Mouse (Mus musculus): ENCODE measurements around the gene Ift122.

Ift122 gene

DNA sequence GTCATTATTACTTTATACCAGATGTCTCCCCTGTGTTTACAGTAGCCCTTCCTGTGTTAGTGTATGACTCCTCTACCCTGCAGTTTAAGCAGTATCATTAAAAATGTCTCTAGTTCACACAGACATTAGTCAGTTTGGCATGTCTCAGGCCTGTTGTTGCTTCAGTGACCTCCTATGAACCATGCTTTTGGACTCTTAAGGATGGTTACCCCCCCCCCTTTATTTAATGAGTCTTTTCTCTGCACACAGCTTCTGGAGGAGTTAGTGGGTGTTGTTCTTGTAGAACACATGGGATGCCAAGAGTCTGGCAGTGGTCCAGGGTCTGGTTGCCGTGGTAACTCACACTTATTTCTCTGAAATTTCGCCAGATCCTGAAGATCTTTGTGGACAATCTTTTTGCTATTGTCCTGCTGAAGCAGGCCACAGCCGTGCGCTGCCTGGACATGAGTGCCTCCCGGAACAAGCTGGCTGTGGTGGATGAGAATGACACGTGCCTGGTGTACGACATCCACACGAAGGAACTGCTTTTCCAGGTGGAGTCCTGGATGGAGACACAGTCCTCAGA lies 38.3 kb downstream of the Ift122 start:
- DNase-seq (ENCODE audit: low read depth, low spot score), result no peak

- DNase-seq (ENCODE audit: low read depth, low spot score), result no peak
Observed at GRCm38 (mm10) chr6:115892363-115892762, 39.1 kb downstream of the Ift122 start.

GRCm38 (mm10) chr6:115896346-115896745 lies 43.1 kb downstream of the Ift122 start:
- DNase-seq (ENCODE audit: low read depth, low spot score), result no peak

GRCm38 (mm10) chr6:115897117-115897516 lies 43.8 kb downstream of the Ift122 start:
- DNase-seq (ENCODE audit: low read depth, low spot score), result no peak

DNA sequence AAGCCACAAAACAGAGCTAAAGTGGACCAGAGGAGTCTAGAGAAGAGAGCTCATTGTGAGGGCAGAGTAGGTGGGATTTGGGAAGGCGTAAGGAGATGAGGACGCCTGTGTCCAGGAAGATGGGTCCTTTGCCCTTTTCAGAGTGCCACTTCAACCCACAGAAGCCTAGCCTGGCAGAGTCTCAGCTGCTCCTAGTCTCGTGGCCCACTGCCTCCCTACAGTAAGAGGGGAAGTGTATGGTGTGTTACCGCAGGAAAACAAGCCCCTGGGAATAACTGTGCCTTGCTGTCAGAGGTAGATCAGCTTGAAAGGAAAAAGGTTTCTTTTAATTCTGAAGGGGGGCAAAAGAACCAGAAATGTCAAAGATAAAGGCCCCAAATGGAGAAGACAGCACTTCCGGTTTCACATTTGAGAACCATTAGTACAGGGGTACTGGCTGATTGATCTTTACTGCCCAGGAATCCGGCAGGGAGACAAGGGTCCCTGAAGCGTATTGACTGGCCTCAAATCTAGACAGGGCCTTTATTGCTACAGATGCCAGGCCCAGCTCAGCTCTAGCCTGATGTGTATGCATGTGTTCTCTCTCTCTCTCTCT lies 44.8 kb downstream of the Ift122 start:
- DNase-seq (ENCODE audit: low read depth, low spot score), result no peak

GRCm38 (mm10) chr6:115901062-115901461 lies 47.8 kb downstream of the Ift122 start:
- peak; percentile 48 for DNase-seq (ENCODE audit: low read depth, low spot score)

DNA sequence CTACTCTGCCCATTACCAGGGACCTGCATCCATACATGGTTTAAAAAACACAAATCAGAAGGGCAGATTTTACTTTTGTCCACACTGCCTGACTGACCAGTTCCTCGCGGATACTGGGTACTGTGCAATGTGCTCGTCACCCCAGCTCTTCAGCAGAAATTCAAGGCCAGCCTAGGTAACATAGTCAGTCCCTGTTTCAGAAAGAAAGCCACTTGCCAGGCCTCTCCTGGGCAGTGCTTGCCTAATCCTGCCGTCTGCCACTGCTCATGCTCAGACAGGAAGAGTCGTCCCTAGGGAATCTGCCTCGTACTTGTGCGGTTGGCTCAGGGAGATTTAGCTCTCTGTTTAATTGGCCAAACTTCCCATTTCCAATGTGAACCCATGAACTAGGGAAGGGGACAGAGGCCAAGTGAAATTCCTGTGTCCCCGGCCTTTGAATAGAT lies 48.2 kb downstream of the Ift122 start:
- DNase-seq (ENCODE audit: low read depth, low spot score), result no peak

DNA sequence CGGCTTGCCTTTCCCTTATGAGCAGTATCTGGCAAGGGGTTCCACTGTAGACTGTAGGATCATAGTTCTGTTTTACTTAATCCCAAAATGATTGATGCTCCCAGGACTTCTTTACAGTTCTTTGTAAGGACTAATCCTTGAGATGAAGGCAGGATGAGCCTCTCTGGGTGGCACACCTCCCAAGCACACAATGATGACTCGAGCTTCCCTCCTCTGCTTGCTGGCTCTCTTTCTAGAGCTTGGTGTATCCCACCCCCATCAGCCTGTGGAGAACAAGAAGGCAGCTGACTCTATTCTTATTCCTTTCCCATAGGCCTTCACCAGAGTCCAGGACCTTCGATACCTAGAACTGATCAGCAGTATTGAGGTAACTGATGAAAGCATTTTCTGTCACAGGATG lies 49.3 kb downstream of the Ift122 start:
- no peak for DNase-seq (ENCODE audit: low read depth, low spot score)

DNA sequence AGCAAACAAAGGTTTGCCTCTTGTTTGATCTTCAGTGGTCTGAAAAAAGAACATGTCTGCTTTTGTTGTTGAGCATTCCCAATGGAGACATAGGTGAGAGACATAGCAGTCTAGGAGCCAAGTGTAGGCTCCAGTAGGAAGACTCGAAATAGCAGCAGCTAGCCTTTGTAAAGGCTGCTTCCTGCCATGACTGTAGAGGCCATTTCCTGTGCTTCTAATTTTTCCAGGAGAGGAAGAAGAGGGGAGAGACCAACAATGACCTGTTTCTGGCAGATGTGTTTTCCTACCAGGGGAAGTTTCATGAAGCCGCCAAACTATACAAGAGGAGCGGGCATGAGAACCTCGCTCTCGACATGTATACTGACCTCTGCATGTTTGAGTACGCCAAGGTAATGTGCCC lies 52.3 kb downstream of the Ift122 start:
- no peak for DNase-seq (ENCODE audit: low read depth, low spot score)

DNA sequence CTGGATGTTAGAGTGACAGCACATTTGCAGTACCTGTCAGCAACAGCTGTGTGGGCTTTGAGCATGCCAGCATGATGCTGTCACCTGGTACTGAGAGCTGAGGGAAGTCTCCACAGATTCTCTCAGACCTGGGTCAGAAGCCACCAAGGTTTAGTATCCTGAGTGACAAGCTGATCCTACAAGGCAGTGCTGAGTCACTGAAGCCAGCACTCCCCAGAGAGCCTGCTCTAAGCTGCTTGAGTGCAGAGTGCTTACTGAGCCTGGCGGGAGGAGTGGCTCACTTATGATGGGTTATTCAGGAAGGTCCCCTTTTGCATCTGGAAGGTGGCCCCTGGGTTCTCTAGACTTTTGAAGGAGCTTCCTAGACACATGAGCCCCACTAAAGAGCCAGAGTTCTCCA lies 53.2 kb downstream of the Ift122 start:
- no peak for DNase-seq (ENCODE audit: low read depth, low spot score)

- DNase-seq (ENCODE audit: low read depth, low spot score), result no peak
Observed at GRCm38 (mm10) chr6:115906871-115907270, 53.6 kb downstream of the Ift122 start.

DNA sequence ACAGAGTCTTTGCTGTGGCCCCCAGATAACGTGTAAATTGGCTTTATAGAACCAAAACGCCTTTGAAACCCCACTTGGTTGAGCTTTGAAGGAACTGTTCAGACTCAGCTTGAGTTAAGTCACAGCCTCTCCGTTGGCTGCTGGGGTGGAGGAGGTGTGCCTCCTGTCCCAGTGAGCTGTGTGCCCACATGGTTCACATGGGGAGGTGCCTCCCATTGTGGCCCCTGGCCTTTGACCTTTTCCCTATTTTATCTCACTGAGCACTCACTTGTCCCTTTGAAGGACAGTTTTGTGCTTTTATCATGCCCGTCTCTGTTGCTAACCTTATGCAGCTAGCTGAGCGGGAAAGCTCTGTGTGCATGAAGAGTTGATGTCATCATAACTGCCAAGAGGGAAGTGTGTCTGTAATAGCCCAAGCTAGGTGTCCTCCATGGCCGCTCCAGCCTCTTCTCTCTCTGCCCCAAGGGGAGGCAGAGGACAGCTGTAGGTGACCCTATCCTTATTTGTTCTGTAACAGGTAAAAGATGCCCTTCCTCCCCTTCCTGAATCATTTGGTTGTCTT lies 55.2 kb downstream of the Ift122 start:
- DNase-seq (ENCODE audit: low read depth, low spot score), result no peak

- no peak for DNase-seq (ENCODE audit: low read depth, low spot score)
Observed at GRCm38 (mm10) chr6:115909052-115909451, 55.8 kb downstream of the Ift122 start.

- no peak for DNase-seq (ENCODE audit: low read depth, low spot score)
Observed at GRCm38 (mm10) chr6:115909940-115910339, 56.7 kb downstream of the Ift122 start.

GRCm38 (mm10) chr6:115911763-115912162 lies 58.5 kb downstream of the Ift122 start:
- DNase-seq (ENCODE audit: low read depth, low spot score), result no peak

GRCm38 (mm10) chr6:115913482-115913881 lies 60.2 kb downstream of the Ift122 start:
- no peak for DNase-seq (ENCODE audit: low read depth, low spot score)

- no peak for DNase-seq (ENCODE audit: low read depth, low spot score)
Observed at GRCm38 (mm10) chr6:115914511-115915202, 61.4 kb downstream of the Ift122 start.

DNA sequence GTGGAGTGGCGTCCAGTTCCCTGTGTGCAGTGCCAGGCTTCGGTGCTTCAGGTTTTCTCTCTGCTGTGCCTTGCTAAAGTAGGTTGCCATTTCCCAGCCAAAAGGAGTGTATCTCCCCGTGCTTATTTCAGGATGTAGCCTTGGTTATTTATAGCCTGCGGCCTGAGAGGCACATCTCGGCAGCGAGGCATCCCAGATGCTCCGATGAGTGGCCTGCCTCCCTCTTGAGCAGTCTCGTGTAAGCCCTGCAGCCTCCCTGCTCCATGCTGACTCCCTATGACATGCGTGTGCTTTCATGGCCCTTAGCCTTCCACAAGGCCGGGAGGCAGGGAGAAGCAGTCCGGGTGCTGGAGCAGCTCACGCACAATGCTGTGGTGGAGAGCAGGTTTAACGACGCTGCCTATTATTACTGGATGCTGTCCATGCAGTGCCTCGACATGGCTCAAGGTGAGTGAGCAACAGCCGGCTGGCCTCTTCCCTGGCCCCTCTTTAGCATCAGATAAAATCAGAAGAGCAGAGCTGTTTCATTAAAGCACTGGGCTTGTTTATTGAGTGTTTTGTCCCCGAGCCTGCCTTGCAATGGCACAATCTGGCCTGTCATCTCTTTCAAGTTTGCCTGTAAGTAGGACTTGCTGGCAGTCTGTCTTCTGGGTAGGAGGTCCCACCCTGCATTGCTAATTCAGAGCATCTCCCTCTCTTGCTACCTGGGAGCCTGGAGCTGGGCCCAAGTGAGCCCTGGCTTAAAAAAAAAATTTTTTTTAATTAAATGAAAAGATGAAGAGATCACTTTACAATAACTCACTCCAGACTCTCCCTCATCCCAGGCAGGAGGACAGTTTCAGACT lies 62.6 kb downstream of the Ift122 start:
- no peak for DNase-seq (ENCODE audit: low read depth, low spot score)

GRCm38 (mm10) chr6:115916611-115917010 lies 63.3 kb downstream of the Ift122 start:
- DNase-seq (ENCODE audit: low read depth, low spot score), result no peak

DNA sequence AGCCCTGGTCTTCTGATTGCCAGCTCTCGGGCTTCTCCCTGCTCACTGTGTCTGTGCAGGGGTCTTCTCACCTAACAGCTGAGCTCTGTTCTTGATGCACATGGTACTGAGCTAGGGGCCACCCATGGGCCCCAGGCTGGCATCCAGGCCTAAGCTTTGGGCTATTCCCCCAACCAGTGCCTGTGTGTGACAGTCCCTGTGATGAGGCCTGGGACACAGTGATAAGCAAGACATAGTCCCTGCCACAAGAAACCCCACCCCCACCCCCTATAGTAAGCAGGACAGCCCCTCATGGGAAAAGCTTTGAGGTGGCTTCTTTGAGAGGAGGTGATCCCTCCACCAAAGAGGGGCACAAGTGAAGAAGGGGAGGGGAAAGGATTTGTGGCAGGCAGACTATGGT lies 65.3 kb downstream of the Ift122 start:
- DNase-seq (ENCODE audit: low read depth, low spot score), result no peak

GRCm38 (mm10) chr6:115919876-115920275 lies 66.6 kb downstream of the Ift122 start:
- DNase-seq (ENCODE audit: low read depth, low spot score), result no peak

GRCm38 (mm10) chr6:115924829-115925228 lies 71.6 kb downstream of the Ift122 start:
- DNase-seq (ENCODE audit: low read depth, low spot score), result no peak

All from retina, postnatal 7 days (tissue).